Mouse (Mus musculus) hindbrain, embryonic 14.5 days (tissue): ENCODE data around the gene Bcl2. TPM values are rescaled to one million over a fixed set of nuclear protein-coding genes. Genes with fewer than 3 reads are reported as not detected.
A peak's percentile ranks its signal among the peaks of the same experiment; 100 is the strongest.

Experiments used
- ATAC-seq: fragments of 200-750 bp; cut with Nextera tagmentation; 2 replicates; pipeline ENCODE4 v1.8.0; 2017; ENCODE audit warnings: moderate number of reproducible peaks, mild to moderate bottlenecking, moderate TSS enrichment, moderate library complexity; ENCODE audit not compliant: low FRiP score
- DNase-seq: peaks from one replicate; pipeline ENCODE4 v3.0.0-alpha.2; 2015; ENCODE audit warnings: low spot score
- H3K27ac ChIP-seq: fragments of 300-500 bp; sonication (generic); 2 replicates; pipeline ENCODE4 v1.5.1; 2014; ENCODE audit warnings: mild to moderate bottlenecking, moderate library complexity
- H3K27me3 ChIP-seq: fragments of 300-500 bp; sonication (generic); 2 replicates; pipeline ENCODE4 v1.6.1; 2014; ENCODE audit warnings: mild to moderate bottlenecking, low read length, mixed read lengths; ENCODE audit not compliant: control insufficient read depth, insufficient read depth
- H3K36me3 ChIP-seq: fragments of 300-500 bp; sonication (generic); replicated peaks from 2 replicates; pipeline ENCODE4 v1.6.1; 2014; ENCODE audit not compliant: control insufficient read depth, insufficient read depth
- H3K4me1 ChIP-seq: fragments of 300-500 bp; sonication (generic); replicated peaks from 2 replicates; pipeline ENCODE4 v1.6.1; 2014; ENCODE audit warnings: antibody characterized with exemption, low read length, mixed read lengths; ENCODE audit not compliant: control insufficient read depth, insufficient read depth
- H3K4me2 ChIP-seq: fragments of 300-500 bp; sonication (generic); replicated peaks from 2 replicates; pipeline ENCODE4 v1.6.1; 2014; ENCODE audit warnings: mild to moderate bottlenecking, moderate library complexity
- H3K4me3 ChIP-seq: fragments of 300-500 bp; sonication (generic); replicated peaks from 2 replicates; pipeline ENCODE4 v1.5.1; 2014; ENCODE audit warnings: mild to moderate bottlenecking, low read length
- H3K9ac ChIP-seq: fragments of 300-500 bp; sonication (generic); 2 replicates; pipeline ENCODE4 v1.6.1; 2014
- H3K9me3 ChIP-seq: fragments of 300-500 bp; sonication (generic); 2 replicates; pipeline ENCODE4 v1.6.1; 2016; ENCODE audit warnings: low read length; ENCODE audit not compliant: control insufficient read depth
- WGBS: fragments of 180-500 bp; shearing (Covaris S2); extraction: QIAGEN DNeasy Blood & Tissue Kit; methylation state at CpG from one replicate; pipeline ENCODE4 v1.1.7; 2014; 5-methylcytosine and 5-hydroxymethylcytosine counted together
- polyA plus RNA-seq: library from polyadenylated mRNA; unstranded; fragments of >200 nt; fragmentation: Nextera tagmentation; extraction: Ambion mirVana; gene quantifications from 2 replicates; pipeline ENCODE4 v1.2.1, GENCODE M21; 2014

Gene Bcl2
- polyA plus RNA-seq, 1 experiment from 2014 or later, result 11.9 TPM

GRCm38 (mm10) chr1:106562751-106563150 lies 151.3 kb downstream of the Bcl2 start:
- Histone ChIP-seq H3K9me3 (no peaks in the 10 kb centered on the region), H3K36me3 (no peaks in the 10 kb centered on the region), H3K9ac (no peak overlapping the region), H3K4me3 (no peak overlapping the region), H3K27ac (no peak overlapping the region), H3K4me1 (peaks cover 3% of the 10 kb centered on the region; the same call in 1 of the 2 replicates), H3K27me3 (no peaks in the 10 kb centered on the region), H3K4me2 (no peak overlapping the region)
- WGBS, result 96% methylated on average over 3 of the region's 3 CpGs
- ATAC-seq (no peak), DNase-seq (no peak)

- WGBS, result 74% methylated on average over 11 of the region's 11 CpGs
- Histone ChIP-seq H3K4me1 (peaks cover 3% of the 10 kb centered on the region; the same call in 1 of the 2 replicates), H3K9me3 (no peaks in the 10 kb centered on the region), H3K9ac (no peak overlapping the region), H3K27ac (no peak overlapping the region), H3K4me2 (no peak overlapping the region), H3K36me3 (no peaks in the 10 kb centered on the region), H3K27me3 (no peaks in the 10 kb centered on the region), H3K4me3 (no peak overlapping the region)
- ATAC-seq, result no peak
- DNase-seq, result no peak
Observed at GRCm38 (mm10) chr1:106561085-106561760, 152.9 kb downstream of the Bcl2 start.

- H3K27ac ChIP-seq, result peak overlapping the region; percentile 35; the same call in 1 of the 2 replicates
- H3K4me3 ChIP-seq, result no peak overlapping the region
- no peaks in the 10 kb centered on the region for H3K27me3 ChIP-seq
- no peaks in the 10 kb centered on the region for H3K36me3 ChIP-seq
- H3K9me3 ChIP-seq, result no peaks in the 10 kb centered on the region
- DNase-seq (no peak), ATAC-seq (no peak)
- H3K9ac ChIP-seq, result no peak overlapping the region
- 83% methylated on average over 3 of the region's 3 CpGs for WGBS
- H3K4me2 ChIP-seq, result no peak overlapping the region
- peaks cover 3% of the 10 kb centered on the region; the same call in 1 of the 2 replicates for H3K4me1 ChIP-seq
Observed at GRCm38 (mm10) chr1:106560105-106560504, 154.0 kb downstream of the Bcl2 start.

- Histone ChIP-seq H3K9ac (no peak overlapping the region), H3K4me1 (peaks cover 3% of the 10 kb centered on the region; the same call in 1 of the 2 replicates), H3K9me3 (no peaks in the 10 kb centered on the region), H3K27ac (no peak overlapping the region), H3K4me3 (no peak overlapping the region), H3K36me3 (no peaks in the 10 kb centered on the region), H3K27me3 (no peaks in the 10 kb centered on the region), H3K4me2 (no peak overlapping the region)
- ATAC-seq (no peak), DNase-seq (no peak)
- 93% methylated on average over 2 of the region's 2 CpGs for WGBS
Observed at GRCm38 (mm10) chr1:106559116-106559605, 154.9 kb downstream of the Bcl2 start.

- Histone ChIP-seq H3K4me1 (peaks cover 3% of the 10 kb centered on the region; the same call in 1 of the 2 replicates), H3K4me2 (no peak overlapping the region), H3K9me3 (no peaks in the 10 kb centered on the region), H3K27me3 (no peaks in the 10 kb centered on the region), H3K4me3 (no peak overlapping the region), H3K36me3 (no peaks in the 10 kb centered on the region), H3K27ac (no peak overlapping the region), H3K9ac (no peak overlapping the region)
- 89% methylated on average over 9 of the region's 9 CpGs for WGBS
- no peak for ATAC-seq
- no peak for DNase-seq
Observed at GRCm38 (mm10) chr1:106555498-106556168, 158.4 kb downstream of the Bcl2 start.

- WGBS, result 90% methylated on average over 8 of the region's 8 CpGs
- DNase-seq, result no peak
Observed at GRCm38 (mm10) chr1:106553846-106554802, 159.9 kb downstream of the Bcl2 start.

GRCm38 (mm10) chr1:106552856-106553255 lies 161.2 kb downstream of the Bcl2 start:
- no peak overlapping the region for H3K4me2 ChIP-seq
- H3K9ac ChIP-seq, result no peak overlapping the region
- no peaks in the 10 kb centered on the region for H3K27me3 ChIP-seq
- no peak overlapping the region for H3K27ac ChIP-seq
- H3K36me3 ChIP-seq, result no peaks in the 10 kb centered on the region
- H3K9me3 ChIP-seq, result no peaks in the 10 kb centered on the region
- H3K4me3 ChIP-seq, result no peak overlapping the region
- no peaks in the 10 kb centered on the region for H3K4me1 ChIP-seq
- no peak for ATAC-seq
- 80% methylated on average over 7 of the region's 7 CpGs for WGBS
- no peak for DNase-seq

More at GRCm38 (mm10) chr1:106553846-106554802, 159.9 kb downstream of the Bcl2 start:
- no peak overlapping the region for H3K27ac ChIP-seq
- no peaks in the 10 kb centered on the region for H3K36me3 ChIP-seq
- H3K9me3 ChIP-seq, result no peaks in the 10 kb centered on the region
- no peak overlapping the region for H3K9ac ChIP-seq
- no peaks in the 10 kb centered on the region for H3K4me1 ChIP-seq
- H3K4me2 ChIP-seq, result no peak overlapping the region
- H3K27me3 ChIP-seq, result no peaks in the 10 kb centered on the region
- H3K4me3 ChIP-seq, result no peak overlapping the region
- ATAC-seq, result no peak

- Histone ChIP-seq H3K9me3 (no peaks in the 10 kb centered on the region), H3K27me3 (no peaks in the 10 kb centered on the region), H3K4me3 (no peak overlapping the region), H3K4me2 (no peak overlapping the region), H3K36me3 (no peaks in the 10 kb centered on the region), H3K4me1 (no peaks in the 10 kb centered on the region), H3K27ac (no peak overlapping the region), H3K9ac (no peak overlapping the region)
- DNase-seq, result no peak
- 93% methylated on average over 3 of the region's 3 CpGs for WGBS
- no peak for ATAC-seq
Observed at GRCm38 (mm10) chr1:106550580-106550979, 163.5 kb downstream of the Bcl2 start.

- no peak overlapping the region for H3K4me2 ChIP-seq
- H3K36me3 ChIP-seq, result no peaks in the 10 kb centered on the region
- H3K4me3 ChIP-seq, result no peak overlapping the region
- H3K9ac ChIP-seq, result no peak overlapping the region
- H3K9me3 ChIP-seq, result no peaks in the 10 kb centered on the region
- H3K27me3 ChIP-seq, result no peaks in the 10 kb centered on the region
- no peaks in the 10 kb centered on the region for H3K4me1 ChIP-seq
- H3K27ac ChIP-seq, result no peak overlapping the region
- ATAC-seq, result no peak
- no peak for DNase-seq
- 83% methylated on average over 5 of the region's 5 CpGs for WGBS
Observed at GRCm38 (mm10) chr1:106549025-106549424, 165.0 kb downstream of the Bcl2 start.
